Mouse (Mus musculus) c-Kit-positive CD71-positive TER-119-negative erythroid progenitor cells, embryonic 14.5 days (primary cell): ENCODE measurements around the gene Fat3.

Experiments
- DNase-seq: peaks from one replicate; pipeline ENCODE4 v3.0.0-alpha.2; 2013; ENCODE audit warnings: low read depth

The Fat3 gene

DNA sequence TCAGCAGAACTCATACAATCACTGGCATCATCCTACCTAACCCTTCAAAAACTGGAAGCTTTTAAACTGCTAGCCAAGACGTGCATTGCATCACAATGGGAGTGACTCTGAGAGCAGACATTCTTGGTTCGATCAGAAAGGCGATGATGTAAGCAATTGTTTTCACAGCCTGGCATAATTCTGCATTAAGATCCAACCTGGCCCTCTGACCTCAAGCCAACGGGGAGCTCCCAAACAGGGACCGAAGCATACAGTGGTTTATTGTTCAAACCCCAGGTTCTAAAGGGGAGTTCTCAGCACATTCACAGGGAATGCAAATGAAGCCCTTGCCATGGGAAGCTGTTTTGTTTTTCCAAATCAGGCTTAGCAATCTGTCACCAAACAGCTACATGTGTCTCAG lies 63.3 kb downstream of the Fat3 start:
- no peak for DNase-seq

DNA sequence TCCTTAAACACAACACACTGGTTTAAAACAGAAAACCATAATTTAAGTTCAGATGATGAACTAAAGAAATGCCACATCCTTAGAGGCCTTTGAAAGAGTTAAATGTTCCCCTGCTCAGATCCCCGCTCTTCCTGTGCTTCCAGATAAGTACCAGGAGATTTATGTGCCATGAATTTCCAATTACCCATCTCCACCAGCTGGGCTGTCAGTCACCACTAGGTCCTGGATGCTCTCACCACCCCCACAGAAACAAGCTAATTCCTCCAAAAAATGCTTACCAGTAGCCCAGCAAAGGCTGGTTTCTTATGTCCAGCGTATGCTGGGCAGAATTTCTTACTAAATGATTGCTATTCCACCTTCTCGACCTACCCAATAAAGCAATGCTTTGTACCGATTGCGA lies 72.5 kb downstream of the Fat3 start:
- DNase-seq: no peak

DNA sequence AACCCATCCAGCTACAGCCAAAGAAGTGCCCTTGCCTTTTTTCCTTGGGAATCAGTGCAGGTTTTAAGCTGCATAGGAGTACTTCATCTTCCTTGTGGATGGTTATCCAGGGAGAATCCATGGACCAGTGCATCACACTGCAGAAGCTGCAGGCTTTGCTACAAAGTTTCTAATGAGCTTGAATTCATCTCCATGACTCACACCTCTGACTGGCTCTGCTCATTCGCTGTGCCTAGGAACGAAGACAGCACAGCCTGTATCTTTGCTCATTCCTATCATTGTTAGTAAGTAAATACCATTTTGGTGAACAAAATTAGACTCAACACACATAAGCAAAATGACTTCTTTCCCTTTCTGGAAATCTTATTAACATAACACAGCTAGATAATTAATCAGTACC lies 78.4 kb downstream of the Fat3 start:
- DNase-seq: no peak

DNA sequence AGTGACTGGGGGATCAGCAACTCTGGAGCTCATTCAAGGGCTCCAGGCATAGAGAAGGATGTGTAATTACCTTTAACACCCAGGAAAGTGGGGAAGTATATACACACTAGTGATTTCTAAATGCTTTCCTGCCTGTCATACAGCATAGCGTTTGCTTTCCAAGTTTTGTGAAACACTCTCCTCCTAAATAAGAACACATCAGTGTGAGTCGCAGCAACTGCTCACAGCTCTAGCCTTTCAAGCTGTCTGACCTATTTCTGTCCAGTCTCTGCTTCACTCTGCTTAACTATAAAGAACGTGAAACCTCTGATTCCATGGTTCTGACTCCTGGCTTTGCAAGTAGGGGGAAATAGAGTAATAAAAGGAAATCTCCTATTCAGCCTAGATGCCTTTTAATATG lies 98.3 kb downstream of the Fat3 start:
- no peak for DNase-seq

DNA sequence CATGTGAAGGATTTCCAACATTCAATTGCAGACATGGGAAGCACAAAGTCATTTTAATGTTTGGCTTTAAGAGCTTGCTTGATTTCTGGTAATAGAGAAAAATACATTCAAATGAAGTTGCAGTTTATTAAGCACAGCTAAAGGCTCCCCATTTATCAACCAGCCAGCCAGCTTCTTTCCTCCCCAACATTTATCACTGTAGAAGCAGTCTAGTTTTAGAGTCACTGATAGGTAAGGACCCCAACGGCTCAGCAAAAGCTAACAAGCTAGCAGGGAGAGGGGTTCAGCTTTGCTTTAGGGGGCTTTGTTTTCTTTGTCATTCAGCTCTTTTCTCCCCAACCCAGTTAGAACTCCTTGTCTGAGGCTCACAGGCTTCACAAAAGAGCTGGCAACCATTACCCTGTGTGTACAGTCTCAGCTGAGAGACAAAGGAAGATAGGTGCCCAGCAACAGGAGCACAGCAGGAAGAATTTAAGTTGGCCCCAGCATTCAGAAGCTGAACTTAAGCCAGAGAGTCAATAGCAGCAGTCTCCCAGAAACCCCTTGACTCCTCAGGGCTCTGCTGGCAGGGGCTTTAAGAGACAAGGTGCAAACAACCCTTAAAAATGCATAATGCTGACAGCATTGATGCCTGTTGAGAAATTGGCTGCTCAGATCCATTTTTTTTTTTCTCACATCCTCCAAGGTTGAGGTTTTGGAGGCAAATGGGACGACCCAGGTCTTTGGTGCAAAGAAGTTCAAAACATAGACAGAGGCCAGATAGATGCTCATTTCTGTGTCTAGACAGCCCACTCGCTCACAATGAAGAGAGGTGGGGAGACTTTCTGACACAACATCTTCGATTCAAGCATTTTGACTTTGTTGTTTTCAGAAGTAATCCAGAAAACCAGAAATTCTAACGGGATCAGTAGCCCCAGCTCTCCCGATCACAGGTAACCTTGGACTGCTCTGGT lies 102.1 kb downstream of the Fat3 start:
- no peak for DNase-seq

DNA sequence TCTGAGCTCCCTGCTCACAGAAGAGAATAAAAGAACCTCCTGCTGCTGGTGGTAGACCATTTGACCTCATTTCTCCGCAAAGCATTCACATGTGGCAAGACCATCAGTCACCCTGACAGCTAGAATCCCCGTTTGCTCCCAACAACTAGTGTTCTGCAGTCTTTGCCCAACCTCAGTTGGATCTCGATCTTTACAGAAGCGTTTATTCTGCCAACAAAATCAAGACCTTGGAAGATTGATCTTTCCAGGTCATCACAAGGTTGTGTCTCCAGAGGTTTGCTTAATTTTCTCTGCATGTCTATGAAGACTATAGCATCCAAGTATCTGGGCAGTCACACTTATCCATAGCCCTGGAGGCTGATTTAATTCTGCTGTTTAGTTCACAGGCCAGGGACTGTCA lies 111.9 kb downstream of the Fat3 start:
- no peak for DNase-seq

DNA sequence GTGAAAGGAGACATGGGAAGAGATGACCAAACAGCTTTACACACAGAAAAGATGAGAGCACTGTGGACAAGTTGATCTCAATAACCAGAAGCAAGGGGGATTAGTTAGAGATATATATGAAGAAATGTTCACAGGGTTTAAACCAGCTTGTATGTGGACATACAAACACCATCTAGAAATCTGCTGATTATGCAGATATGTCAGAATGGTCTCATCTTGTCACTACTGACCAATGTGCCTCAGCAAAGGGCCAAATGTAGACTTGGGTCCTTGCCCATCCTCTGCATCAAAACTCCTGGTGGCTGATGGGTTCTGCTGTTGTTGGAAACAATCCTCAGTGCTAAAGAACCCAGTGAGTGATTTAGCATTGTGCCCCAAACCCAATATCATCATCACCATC lies 113.6 kb downstream of the Fat3 start:
- DNase-seq: no peak

DNA sequence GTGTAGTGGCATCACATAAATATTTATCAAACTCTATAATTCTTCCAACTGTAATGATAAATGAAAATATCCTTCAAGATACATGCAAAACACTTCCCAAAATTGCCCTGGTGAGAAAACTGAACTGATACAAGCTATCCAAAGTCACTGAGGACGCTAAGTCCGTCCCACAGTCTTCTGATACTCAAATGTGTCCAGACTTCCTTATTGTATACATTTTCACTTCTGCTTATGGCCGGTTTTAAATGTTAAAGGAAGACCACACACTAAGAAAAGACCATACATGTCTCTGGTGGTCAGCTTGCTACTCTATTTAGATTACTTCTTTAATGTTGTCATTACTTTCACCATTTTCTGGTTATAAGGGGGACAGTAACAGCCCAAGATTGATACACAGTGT lies 137.4 kb downstream of the Fat3 start:
- DNase-seq: no peak

DNA sequence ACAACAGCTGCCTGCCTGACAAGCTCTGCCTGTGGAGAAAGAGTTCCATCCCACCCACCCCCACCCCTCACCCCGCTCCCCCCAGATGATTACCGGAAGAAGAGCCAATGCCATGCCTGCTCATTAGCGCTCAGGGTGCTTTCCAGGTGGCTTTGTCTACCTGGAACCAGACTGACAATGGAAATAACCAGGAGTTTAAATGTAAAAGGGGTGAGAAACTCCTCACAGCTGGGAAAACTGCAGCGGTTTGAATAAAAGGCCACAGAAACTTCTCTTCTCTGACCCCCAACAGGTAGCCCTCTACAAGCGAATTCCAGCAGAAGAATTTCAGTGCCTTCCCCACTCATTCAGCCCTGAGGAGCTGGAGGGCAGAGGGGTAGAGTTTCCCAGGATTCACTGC lies 139.3 kb downstream of the Fat3 start:
- DNase-seq: no peak

DNA sequence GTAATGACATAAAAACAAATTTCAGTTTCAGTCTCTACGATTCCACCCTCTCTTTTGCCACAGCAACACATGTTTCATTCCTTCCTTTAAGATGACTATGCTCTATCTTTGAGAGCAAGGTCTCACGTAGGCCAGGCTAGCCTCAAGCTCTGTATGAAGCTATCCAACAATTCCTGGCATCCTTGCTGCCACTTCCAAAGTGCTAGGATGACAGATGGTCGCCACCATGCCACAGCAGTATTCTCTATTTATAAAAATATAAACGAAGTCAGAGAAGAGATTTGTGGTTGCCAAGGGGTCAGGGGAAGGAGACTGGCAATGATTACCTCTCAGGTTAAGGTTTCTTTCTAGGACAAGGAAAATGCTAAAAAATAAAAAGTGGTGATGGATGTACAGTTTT lies 144.4 kb downstream of the Fat3 start:
- DNase-seq: no peak

DNA sequence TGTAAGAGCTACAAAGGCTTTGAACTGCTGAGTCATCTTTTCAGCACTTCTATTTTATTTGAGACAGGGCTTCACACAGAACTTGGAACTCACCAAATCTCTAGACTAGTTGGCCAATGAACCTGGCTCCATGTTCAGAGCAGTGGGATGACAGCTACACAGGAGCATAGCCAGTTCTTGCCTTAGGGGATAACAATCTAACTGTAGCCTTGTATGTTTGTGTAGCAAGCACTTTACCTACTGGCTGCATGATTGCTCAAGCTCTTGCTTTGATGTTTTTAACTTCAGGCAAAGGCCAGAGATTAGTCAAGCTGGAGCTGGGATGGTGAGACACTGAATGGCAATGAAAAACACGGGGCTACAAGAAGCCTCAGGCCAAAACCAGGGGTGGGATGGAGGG lies 146.2 kb downstream of the Fat3 start:
- no peak for DNase-seq

DNA sequence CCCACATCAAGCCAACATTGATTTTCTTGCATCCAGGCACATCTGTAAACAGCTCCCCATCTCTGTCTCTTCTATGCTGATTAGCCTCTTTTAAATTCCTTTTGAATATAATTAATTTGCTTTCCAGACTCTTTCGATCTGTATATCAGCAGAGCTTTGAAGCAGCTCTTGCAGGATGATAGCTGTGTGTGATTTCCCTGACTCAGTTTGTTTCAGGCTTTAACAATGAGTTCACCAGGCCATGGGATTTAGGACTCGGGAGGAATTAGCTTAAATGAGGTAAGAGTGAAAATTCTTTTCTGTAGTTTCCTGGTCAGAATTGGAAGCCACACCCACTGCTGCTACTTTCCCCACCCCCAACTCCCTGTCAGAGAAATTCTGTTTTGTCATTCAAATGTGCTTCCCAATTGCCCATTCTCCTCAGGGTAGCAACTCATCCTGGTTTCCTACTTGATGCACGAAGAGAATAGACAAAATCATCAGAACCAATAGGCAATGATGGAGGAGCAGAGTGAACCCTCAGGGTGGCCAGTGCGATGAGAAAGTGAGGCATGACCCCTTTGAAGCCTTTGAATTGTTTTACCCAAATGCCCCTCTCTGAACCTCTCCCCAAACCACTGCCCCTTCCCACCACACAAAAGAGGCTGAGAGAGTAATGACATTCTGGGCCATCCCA lies 147.9 kb downstream of the Fat3 start:
- DNase-seq: no peak

DNA sequence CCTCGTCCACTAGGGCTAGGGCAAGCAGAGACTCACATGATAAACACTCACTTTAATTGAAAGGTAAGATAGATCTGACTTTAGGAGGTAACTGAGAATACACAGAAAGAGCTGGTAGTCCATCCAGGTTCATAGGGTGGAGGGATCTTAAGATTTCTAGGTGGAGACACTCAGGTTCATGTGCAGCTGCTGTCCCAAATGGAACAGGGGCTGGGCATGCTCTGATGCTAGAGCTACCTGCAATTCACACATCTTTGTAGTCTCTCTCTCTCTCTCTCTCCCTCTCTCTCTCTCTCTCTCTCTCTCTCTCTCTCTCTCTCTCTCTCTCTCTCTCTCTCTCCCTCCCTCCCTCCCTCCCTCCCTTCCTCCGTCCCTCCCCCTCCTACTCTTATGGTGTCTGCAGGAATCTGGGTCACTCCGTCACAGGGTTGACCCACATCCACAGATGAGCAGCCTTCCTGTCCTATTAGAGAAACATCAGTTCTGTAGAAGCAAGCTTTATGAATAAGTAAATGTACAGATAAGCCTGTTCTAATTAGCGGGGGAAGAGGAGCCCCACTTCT lies 148.5 kb downstream of the Fat3 start:
- DNase-seq: no peak

DNA sequence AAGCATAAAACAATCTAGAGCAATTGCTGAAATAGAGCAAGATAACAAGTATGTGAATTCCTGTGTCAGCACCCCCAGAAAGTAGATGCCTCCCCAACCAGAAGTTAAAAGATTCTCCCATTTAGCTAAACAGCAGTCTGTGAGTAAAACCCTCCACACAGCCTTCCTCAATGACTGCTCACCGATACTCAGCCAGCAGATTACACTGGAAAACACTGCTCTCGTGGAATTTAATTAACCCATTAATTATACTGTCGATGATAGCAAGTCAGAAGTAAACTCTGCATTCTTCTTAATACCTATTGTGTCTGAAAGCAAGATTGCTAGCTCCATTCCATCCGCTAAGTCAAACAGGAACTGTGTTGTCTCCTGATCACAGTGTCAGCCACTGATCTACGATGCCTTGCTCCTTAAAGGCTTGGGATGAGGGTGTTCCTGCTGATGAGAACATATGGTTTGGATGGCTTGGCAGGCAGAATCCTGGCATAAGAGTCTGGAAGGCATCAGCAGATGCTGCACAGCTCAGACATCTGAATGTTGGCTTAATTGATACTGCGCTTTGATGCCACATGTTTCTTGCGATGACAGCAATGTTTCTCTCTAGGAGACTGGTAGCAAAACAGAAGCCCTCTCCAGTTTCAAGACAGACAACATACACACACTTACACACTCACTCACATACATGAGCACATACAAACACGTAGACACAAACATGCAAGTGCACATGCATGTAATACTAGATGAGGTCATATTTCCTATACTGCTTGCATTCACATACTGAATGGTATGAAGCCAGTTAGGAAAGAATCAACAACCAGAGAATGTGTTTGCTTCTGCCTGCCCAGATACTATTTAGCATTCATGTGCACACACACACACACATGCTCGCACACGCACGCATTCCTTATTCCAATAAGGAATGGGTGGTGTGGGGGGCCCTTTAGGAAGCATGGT lies 155.9 kb downstream of the Fat3 start:
- DNase-seq: no peak

DNA sequence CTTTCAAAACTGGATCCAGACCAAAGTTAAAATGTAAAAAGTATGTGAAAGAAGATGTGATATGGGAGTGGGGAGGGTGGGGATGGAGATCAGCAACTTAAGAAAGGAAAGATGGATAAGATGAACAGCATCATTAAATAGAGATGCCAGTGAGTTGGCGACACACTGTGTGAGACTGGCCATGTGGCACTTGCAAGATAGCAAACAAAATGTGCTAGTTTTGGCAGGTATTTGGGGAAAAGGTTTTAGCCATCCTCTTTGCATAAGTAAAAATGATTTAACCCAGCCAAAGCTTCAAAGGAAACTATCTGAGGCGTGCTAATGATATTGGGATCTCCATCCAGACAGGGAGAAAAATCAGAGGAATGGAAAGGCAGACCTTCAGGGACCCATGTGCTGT lies 157.9 kb downstream of the Fat3 start:
- no peak for DNase-seq

DNA sequence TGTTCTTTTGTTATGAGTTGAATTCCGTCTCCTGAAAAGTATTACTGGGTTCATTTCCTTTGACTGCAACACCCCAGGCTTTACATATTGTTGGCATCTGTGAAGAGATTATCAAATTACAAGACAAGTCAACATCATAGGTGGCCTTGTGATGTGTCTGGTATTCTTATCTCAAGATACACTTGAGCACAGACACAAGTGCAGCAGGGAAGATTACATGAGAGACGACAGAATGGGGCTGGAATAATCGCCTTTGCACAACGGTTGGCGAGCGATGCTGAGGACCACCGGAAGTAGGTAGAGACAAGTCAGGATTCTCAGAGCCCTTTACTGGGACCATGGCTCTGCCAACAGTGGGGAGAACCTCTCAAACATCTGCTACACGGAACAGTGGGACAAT lies 158.5 kb downstream of the Fat3 start:
- no peak for DNase-seq

DNA sequence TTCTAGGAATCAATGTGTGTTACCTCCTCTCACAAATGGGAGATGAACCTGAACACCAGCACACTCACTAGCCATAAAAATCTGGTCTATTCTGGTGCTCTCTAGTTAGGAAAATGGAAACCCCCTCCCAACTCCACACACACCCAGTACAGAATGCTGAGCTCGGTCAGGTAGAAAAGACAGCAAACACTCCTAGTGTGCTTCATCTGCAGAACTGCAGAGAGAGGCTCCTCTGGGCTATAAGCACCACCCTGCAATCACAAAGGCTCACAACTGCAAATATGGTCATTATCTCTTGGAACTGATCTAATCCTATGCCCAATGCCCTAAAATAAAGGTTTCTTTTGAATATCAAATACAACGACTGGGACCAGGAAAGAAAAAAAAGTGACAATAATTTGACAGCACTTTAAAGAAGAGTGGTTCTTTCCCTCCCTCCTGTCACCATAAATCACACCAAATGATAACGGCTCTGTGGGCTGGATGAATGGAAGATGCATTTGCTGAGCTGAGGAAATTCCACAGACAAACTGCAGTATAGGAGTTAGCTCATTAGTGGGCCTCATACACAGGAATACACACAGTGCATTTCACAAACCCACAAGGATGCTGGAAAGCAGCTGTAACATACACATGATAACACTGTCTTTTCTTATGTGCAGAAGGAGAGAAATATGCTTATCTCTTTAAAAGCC lies 170.6 kb downstream of the Fat3 start:
- DNase-seq: no peak

DNA sequence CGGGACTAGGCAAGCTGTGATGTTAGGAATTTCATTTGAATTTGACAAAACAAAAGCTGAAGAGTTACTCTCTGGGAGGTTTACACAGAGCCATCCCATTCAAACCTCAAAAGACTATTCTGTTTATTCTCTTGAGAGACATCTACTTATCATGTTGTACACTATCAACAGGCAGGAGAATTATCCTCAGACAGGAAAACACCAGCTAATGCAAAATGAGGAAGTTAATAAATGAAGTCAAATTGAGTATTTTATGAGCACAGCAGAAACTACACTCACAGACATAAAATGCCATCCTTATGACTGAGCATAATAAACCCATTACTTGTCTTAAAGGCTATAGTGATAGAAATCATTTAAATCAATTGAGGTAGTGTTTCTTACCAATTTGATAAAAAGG lies 182.1 kb downstream of the Fat3 start:
- no peak for DNase-seq

DNA sequence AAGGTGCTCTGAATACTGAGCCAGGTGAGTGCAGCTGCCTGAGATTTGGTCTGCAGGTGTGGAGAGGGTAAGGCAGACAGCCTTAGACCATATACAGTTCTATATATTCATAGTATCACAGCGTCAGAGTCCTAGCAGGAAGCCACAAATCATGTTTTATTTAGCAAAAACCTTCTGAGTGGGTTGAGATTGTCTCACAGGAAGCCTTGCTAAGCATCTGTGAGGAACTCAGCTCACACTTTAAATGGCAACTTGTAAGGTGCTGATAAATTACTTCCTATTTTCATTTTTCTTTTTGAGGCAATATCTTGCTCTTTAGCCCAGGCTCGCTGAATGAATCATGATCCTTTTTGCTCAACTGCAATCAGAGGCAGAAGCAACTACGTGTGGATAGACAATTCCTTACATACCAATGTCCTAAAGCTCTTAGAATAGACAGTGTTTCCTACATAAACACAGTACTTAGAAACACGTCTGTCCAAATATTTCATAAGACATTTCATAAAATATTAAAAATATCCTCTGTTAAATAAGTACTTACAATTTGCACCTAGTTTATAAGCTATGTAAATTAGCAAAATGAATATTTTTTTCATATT lies 188.4 kb downstream of the Fat3 start:
- DNase-seq: no peak

DNA sequence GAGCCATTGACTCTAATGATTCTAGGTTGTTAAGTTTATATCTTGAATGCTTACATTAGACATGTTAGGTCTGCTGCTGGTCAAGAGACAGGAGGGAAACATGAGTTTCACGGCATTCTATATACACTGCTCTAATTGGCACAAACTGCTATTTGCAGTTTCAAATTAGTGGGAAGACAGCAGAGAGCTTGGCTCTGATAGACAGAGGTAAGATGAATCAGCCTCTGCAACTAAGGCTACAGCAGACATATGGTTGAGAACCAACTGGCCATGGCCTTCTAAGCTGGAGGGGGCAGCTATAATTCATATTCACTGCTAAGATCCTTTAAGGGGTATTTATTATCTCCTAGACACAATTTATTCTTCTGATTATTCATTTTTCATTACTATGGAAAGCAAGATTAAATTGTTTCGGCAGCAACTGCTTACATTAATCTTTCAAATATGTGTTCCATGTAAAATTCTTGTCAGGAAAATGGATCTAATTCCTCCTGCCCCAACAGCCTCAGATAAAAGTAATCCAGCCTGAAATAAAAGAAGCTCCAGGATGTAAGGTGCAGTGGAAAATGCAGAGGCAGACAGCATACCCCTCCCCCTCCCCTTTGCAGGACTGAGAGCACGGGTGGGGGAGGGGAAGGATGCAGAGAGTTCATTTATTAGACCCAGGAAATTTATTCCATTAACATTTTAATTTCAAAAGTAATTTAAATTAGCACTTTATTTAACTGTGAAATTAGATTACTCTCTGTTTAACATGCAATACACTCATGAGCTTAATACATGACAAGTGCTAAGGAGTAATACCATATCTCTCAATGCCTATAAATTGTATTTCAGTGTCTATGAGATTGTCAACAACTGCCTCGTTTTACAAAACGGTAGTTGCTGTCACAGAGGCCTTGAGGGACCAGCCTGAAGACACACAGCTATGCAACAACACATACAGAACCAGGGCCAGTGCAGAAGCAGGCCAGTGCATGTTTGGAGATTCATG lies 189.9 kb downstream of the Fat3 start:
- no peak for DNase-seq
